ENCODE assay signal across 15 mouse cellular contexts in genomic region chr7:135705083-135705482, GRCm38 (mm10).
"Had no signal": no experiment of that assay in that cellular context is flagged by ENCODE, and none has a peak within 500 bp of the region (broad histone marks: within the 10 kb centered on the region; RNA-seq: fewer than 3 reads in every experiment).

No protein-coding gene starts in this region.

- H3K27ac ChIP-seq: kidney, postnatal 0 days; limb, embryonic 15.5 days; midbrain, embryonic 15.5 days; neural tube, embryonic 12.5 days; stomach, postnatal 0 days had no signal

- H3K9ac ChIP-seq: limb, embryonic 15.5 days; midbrain, embryonic 15.5 days; neural tube, embryonic 12.5 days had no signal

- DNase-seq: kidney, adult 8-10 months; kidney, postnatal 36 days; layer of hippocampus, adult 9-11 months; layer of hippocampus, postnatal 36 days; lung, adult 18-20 months; retina, postnatal 1 day; thymus, postnatal 4 days had no signal

- H3K27me3 ChIP-seq: limb, embryonic 15.5 days; megakaryocyte, embryonic 14.5 days; midbrain, embryonic 15.5 days; neural tube, embryonic 12.5 days had no signal

- H3K9me3 ChIP-seq: limb, embryonic 15.5 days; megakaryocyte, embryonic 14.5 days; midbrain, embryonic 15.5 days; neural tube, embryonic 12.5 days had no signal

- ATAC-seq: intestine, postnatal 0 days; midbrain, embryonic 15.5 days had no signal

- H3K4me1 ChIP-seq: limb, embryonic 15.5 days; midbrain, embryonic 15.5 days; neural tube, embryonic 12.5 days had no signal

- H3K4me2 ChIP-seq: limb, embryonic 15.5 days; midbrain, embryonic 11.5 days; midbrain, embryonic 15.5 days; neural tube, embryonic 12.5 days had no signal

- H3K36me3 ChIP-seq: midbrain, embryonic 15.5 days had no signal

- H3K4me3 ChIP-seq: limb, embryonic 15.5 days; megakaryocyte, embryonic 14.5 days; midbrain, embryonic 15.5 days; neural tube, embryonic 12.5 days had no signal
